Mouse (Mus musculus): Measurements from ENCODE around the gene Bahcc1.

GRCm38 (mm10) chr11:120258896-120259689 is 26.3 kb downstream of the Bahcc1 start:
- TF ChIP-seq MAX (IDR thresholded peaks at IDR 0.05; ENCODE audit: low read length): no peak
- no peak for TF ChIP-seq CTCF (conservative IDR thresholded peaks at IDR 0.05 in 1 of 2, IDR thresholded peaks at IDR 0.05 in 1 of 2; ENCODE audit: low read depth in 2 of 2, low read length in 2 of 2)
- TF ChIP-seq USF1 (IDR thresholded peaks at IDR 0.05; ENCODE audit: low read depth, low read length): no peak
- no peak for TF ChIP-seq TBP (conservative IDR thresholded peaks at IDR 0.05; ENCODE audit: low read depth, low read length)
- TF ChIP-seq EP300 (IDR thresholded peaks at IDR 0.05; ENCODE audit: low read length): no peak
- no peak for TF ChIP-seq MEF2A (IDR thresholded peaks at IDR 0.05; ENCODE audit: borderline replicate concordance, low read depth, low read length)
- TF ChIP-seq GABPA (IDR thresholded peaks at IDR 0.05; ENCODE audit: insufficient replicate concordance, low read depth, low read length): no peak
- TF ChIP-seq HCFC1 (IDR thresholded peaks at IDR 0.05; ENCODE audit: low read depth, low read length): no peak
- no peak for TF ChIP-seq POLR2A (IDR thresholded peaks at IDR 0.05; ENCODE audit: low read depth, low read length)
- TF ChIP-seq JUND (conservative IDR thresholded peaks at IDR 0.05; ENCODE audit: low read depth, low read length): no peak
- no peak for TF ChIP-seq SIN3A (IDR thresholded peaks at IDR 0.05; ENCODE audit: low read length)
- no peak for TF ChIP-seq CHD1 (IDR thresholded peaks at IDR 0.05; ENCODE audit: low read depth, low read length)
- TF ChIP-seq ZMIZ1 (IDR thresholded peaks at IDR 0.05; ENCODE audit: low read depth, low read length): no peak
- no peak for TF ChIP-seq MAZ (IDR thresholded peaks at IDR 0.05; ENCODE audit: low read depth, low read length)
